Mouse (Mus musculus) midbrain, postnatal 0 days (tissue): ENCODE measurements around the gene Cnot10. TPM values are rescaled to one million over a fixed set of nuclear protein-coding genes. Genes with fewer than 3 reads are reported as not detected.

ENCODE experiments used
- ATAC-seq: fragments of 200-750 bp; cut with Nextera tagmentation; 2 replicates; pipeline ENCODE4 v1.8.0; 2017; ENCODE audit warnings: moderate number of reproducible peaks, mild to moderate bottlenecking, moderate TSS enrichment, moderate library complexity; ENCODE audit not compliant: low FRiP score
- DNase-seq: peaks from one replicate; pipeline ENCODE4 v3.0.0-alpha.2; 2015; ENCODE audit warnings: low spot score
- H3K27ac ChIP-seq: fragments of 300-500 bp; sonication (generic); 2 replicates; pipeline ENCODE4 v1.5.1; 2014; ENCODE audit warnings: low read depth, mild to moderate bottlenecking, low read length, mixed read lengths
- H3K27me3 ChIP-seq: fragments of 300-500 bp; sonication (generic); 2 replicates; pipeline ENCODE4 v1.6.1; 2014; ENCODE audit warnings: low read length, control low read depth, mixed read lengths; ENCODE audit not compliant: insufficient read depth
- H3K36me3 ChIP-seq: fragments of 300-500 bp; sonication (generic); 2 replicates; pipeline ENCODE4 v1.6.1; 2014; ENCODE audit warnings: low read length, control low read depth, mixed read lengths; ENCODE audit not compliant: insufficient read depth
- H3K4me1 ChIP-seq: fragments of 300-500 bp; sonication (generic); 2 replicates; pipeline ENCODE4 v1.6.1; 2014; ENCODE audit warnings: mild to moderate bottlenecking, control low read depth, antibody characterized with exemption, low read length, mixed read lengths; ENCODE audit not compliant: insufficient read depth
- H3K4me2 ChIP-seq: fragments of 300-500 bp; sonication (generic); 2 replicates; pipeline ENCODE4 v1.6.1; 2014; ENCODE audit warnings: low read depth, mild to moderate bottlenecking, low read length, mixed read lengths; ENCODE audit not compliant: poor library complexity, severe bottlenecking
- H3K4me3 ChIP-seq: fragments of 300-500 bp; sonication (generic); 2 replicates; pipeline ENCODE4 v1.5.1; 2014; ENCODE audit warnings: low read depth, mild to moderate bottlenecking, low read length, moderate library complexity
- H3K9ac ChIP-seq: fragments of 300-500 bp; sonication (generic); replicated peaks from 2 replicates; pipeline ENCODE4 v1.6.1; 2014; ENCODE audit warnings: mild to moderate bottlenecking, low read length, moderate library complexity, mixed read lengths; ENCODE audit not compliant: poor library complexity, severe bottlenecking
- H3K9me3 ChIP-seq: fragments of 300-500 bp; sonication (generic); 2 replicates; pipeline ENCODE4 v1.6.1; 2016; ENCODE audit warnings: low read length, control low read depth
- CTCF ChIP-seq: IDR thresholded peaks from 2 replicates; pipeline ENCODE4 v1.5.1; 2016; ENCODE audit warnings: antibody characterized with exemption, mild to moderate bottlenecking
- WGBS: fragments of 180-500 bp; shearing (Covaris S2); extraction: QIAGEN DNeasy Blood & Tissue Kit; methylation state at CpG from one replicate; pipeline ENCODE4 v1.1.7; 2014; 5-methylcytosine and 5-hydroxymethylcytosine counted together
- polyA plus RNA-seq: library from polyadenylated mRNA; unstranded; fragments of >200 nt; fragmentation: Nextera tagmentation; extraction: Ambion mirVana; gene quantifications from 2 replicates; pipeline ENCODE4 v1.2.1, GENCODE M21; 2015
- total RNA-seq: library from RNA; depleted of rRNA; stranded (reverse); fragments of >200 nt; gene quantifications from 2 replicates; pipeline ENCODE4 v1.2.3, GENCODE M21; 2014

The Cnot10 gene
- total and polyA plus RNA-seq, 2 experiments from 2014 or later, result 34.7 to 50.1 TPM

DNA sequence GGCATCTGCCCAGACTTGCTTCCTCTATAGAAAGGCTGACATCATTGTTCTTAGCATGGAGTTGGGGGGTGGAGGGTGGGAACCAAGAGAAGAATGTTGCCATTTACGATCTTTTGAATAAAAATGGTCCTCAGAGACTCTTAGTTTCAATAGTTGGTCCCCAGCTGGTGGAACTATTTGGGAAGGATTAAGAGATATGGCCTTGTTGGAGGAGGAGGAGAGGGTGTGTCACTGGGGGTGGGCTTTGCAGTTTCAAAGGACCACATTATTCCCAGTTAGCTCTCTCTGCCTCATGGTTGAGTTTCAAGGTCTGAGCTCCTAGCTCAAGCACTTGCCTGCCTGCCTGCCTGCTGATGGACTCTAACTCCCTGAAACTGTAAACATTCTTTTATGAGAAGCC is 32.0 kb upstream of the Cnot10 start:
- H3K27ac ChIP-seq, result no peak overlapping the region
- H3K4me3 ChIP-seq, result no peak overlapping the region
- no peaks in the 10 kb centered on the region for H3K9me3 ChIP-seq
- DNase-seq, result no peak
- H3K4me2 ChIP-seq, result no peak overlapping the region
- H3K27me3 ChIP-seq, result no peaks in the 10 kb centered on the region
- TF ChIP-seq CTCF, result no peak
- ATAC-seq, result no peak
- no peaks in the 10 kb centered on the region for H3K36me3 ChIP-seq
- no peak overlapping the region for H3K9ac ChIP-seq
- H3K4me1 ChIP-seq, result no peaks in the 10 kb centered on the region; the same call in 1 of the 2 replicates
- 42% methylated on average over 1 of the region's 1 CpGs for WGBS

- ATAC-seq (no peak), DNase-seq (no peak)
- Histone ChIP-seq H3K27me3 (no peaks in the 10 kb centered on the region), H3K4me1 (no peaks in the 10 kb centered on the region; the same call in 1 of the 2 replicates), H3K4me2 (no peak overlapping the region), H3K9me3 (no peaks in the 10 kb centered on the region), H3K27ac (no peak overlapping the region), H3K4me3 (no peak overlapping the region), H3K9ac (no peak overlapping the region), H3K36me3 (no peaks in the 10 kb centered on the region)
- no peak for TF ChIP-seq CTCF
- WGBS, result 71% methylated on average over 5 of the region's 5 CpGs
Observed at GRCm38 (mm10) chr9:114669011-114669410, 29.0 kb upstream of the Cnot10 start.

DNA sequence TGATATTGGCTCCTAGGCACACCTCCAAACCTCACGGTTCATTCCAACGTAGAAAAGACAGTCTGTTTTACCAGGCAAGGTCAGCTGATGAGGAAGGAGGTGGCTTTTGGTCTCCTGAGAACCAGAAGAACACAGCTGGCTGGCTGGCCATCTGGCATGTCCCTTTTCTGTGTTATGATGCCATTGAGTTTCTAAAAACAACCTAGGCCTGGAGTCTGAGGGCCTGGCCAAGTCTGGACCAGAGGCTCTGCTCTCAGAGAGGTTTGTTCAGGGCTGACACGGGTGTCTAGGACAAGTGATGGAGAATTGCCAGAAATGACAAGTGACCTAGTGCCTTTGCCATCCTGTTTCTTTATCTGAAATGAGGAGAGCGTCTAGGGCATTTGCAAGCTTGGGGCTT is 28.1 kb upstream of the Cnot10 start:
- no peak for TF ChIP-seq CTCF
- Histone ChIP-seq H3K4me1 (no peaks in the 10 kb centered on the region), H3K9me3 (no peaks in the 10 kb centered on the region), H3K4me3 (no peak overlapping the region), H3K36me3 (no peaks in the 10 kb centered on the region), H3K27me3 (no peaks in the 10 kb centered on the region), H3K9ac (no peak overlapping the region), H3K27ac (no peak overlapping the region), H3K4me2 (no peak overlapping the region)
- ATAC-seq (no peak), DNase-seq (no peak)
- 84% methylated on average over 4 of the region's 4 CpGs for WGBS

DNA sequence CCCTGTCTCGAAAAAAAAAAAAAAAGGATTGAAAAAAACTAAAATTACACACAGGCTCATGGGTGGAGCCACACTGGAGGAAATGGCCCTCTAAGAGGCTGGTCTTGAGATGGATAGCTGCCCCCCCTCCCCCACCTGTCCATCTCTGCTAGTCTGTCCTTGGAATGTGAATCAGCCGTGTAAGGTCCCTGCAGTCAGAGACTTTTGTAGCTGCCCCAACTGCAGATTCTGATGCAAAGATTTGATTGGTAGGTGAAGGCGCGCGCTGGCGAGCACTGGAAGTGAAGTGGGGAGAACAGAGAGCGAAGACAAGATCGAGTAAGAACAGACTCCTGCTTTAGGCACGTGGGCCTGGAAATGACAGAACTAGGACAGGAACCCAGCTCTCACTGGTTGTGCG is 26.9 kb upstream of the Cnot10 start:
- H3K27ac ChIP-seq, result no peak overlapping the region
- no peaks in the 10 kb centered on the region for H3K9me3 ChIP-seq
- H3K27me3 ChIP-seq, result no peaks in the 10 kb centered on the region
- H3K36me3 ChIP-seq, result no peaks in the 10 kb centered on the region
- no peak overlapping the region for H3K4me3 ChIP-seq
- no peak overlapping the region for H3K4me2 ChIP-seq
- DNase-seq, result no peak
- H3K4me1 ChIP-seq, result no peaks in the 10 kb centered on the region
- no peak overlapping the region for H3K9ac ChIP-seq
- TF ChIP-seq CTCF, result no peak
- no peak for ATAC-seq
- 86% methylated on average over 10 of the region's 10 CpGs for WGBS

DNA sequence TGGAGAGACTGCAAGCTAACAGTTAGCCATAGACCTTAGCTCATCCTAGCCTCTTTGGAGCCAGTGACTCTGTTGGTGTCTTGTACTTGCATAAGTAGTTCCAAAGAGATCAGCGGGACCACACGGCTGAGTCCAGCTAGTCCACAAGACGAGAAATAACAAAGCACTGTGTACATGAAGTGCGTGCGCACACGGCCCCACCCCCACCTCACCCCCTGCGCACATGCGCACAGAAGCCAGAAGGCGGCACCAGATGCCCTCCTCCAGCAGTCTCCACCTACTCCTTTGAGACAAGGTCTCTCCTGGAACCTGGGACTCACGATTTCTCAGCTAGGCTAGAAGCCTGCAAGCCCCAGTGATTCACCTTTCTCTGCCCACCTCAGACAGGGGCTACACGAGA is 23.8 kb upstream of the Cnot10 start:
- no peak for ATAC-seq
- H3K4me2 ChIP-seq, result no peak overlapping the region

GRCm38 (mm10) chr9:114661991-114662390 is 22.0 kb upstream of the Cnot10 start:
- WGBS, result 29% methylated on average over 7 of the region's 7 CpGs
- DNase-seq (no peak), ATAC-seq (no peak)
- no peak for TF ChIP-seq CTCF
- Histone ChIP-seq H3K27ac (no peak overlapping the region), H3K9me3 (no peaks in the 10 kb centered on the region), H3K36me3 (no peaks in the 10 kb centered on the region), H3K4me3 (no peak overlapping the region), H3K4me1 (peaks cover 6% of the 10 kb centered on the region; the same call in 1 of the 2 replicates), H3K9ac (0 out of 2 replicates have a peak overlapping the region, but pooled peaks have one; percentile 19), H3K27me3 (no peaks in the 10 kb centered on the region), H3K4me2 (no peak overlapping the region)

More for the DNA sequence above, 23.8 kb upstream of the Cnot10 start:
- no peaks in the 10 kb centered on the region for H3K27me3 ChIP-seq
- no peaks in the 10 kb centered on the region for H3K36me3 ChIP-seq
- H3K4me1 ChIP-seq, result peaks cover 6% of the 10 kb centered on the region; the same call in 1 of the 2 replicates
- no peak for DNase-seq
- no peak overlapping the region for H3K4me3 ChIP-seq
- no peak overlapping the region for H3K9ac ChIP-seq
- no peak for TF ChIP-seq CTCF
- H3K9me3 ChIP-seq, result no peaks in the 10 kb centered on the region
- 83% methylated on average over 11 of the region's 11 CpGs for WGBS
- no peak overlapping the region for H3K27ac ChIP-seq
